Mouse (Mus musculus): ENCODE data around the gene Smyd3. TPM values are rescaled to one million over a fixed set of nuclear protein-coding genes. Genes with fewer than 3 reads are reported as not detected.

The Smyd3 gene
- polyA plus RNA-seq, 1 experiment from 2014 or later: 12.7 TPM

DNA sequence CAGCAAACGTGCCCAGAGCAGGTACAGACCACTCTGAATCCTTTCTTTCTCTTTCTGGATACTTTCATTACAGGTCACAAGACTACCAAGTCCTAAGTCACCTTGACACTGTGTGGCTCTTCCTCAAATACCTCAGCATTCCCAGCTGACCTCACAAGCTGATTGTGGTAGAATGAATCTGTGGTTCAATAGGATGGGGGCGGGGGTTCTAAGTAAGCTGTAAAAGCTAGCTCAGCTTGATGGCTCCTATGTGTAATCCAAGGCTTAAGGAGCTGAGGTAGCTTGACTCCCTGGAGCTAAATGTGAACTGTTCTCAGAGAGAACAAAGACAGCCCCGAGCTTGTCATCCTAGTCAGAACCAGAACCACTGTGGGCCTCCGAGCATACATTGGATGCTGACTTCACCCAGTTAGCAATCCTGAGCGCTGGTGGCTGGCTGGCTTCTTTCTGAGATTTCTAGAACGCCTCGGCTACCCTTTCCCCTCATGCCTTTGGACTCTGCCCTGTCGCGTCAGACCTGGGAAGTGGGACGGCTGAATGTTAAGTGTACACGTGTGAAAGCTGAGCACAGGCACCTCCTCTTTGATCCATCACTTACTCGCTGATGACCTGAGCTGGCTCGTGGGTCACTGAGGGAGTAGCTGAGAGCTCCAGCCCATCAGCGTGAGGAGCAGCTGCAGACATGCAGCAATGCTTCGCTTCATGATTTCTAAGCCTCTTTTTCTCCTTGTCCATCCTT lies 131.4 kb downstream of the Smyd3 start:
- no peaks in the 10 kb centered on the region for H3K27me3 ChIP-seq
- TF ChIP-seq CTCF (IDR thresholded peaks at IDR 0.05): no peak
- DNase-seq (ENCODE audit: low read depth, low spot score): no peak
- ATAC-seq: no peak
- in situ Hi-C loops (cut with MboI; ENCODE audit: low pct_unique_long_range_greater_than_20kb): no loop called here
- ChIA-PET CTCF (interaction anchor here (0.8 to 1.2 kb wide), 2 partner anchors 14 to 54 kb away, joined by 3 read pairs; no protein-coding TSS in a partner anchor), POLR2A (no interaction called here)

- H3K27me3 ChIP-seq: no peaks in the 10 kb centered on the region
- ATAC-seq: no peak
- DNase-seq (ENCODE audit: low read depth, low spot score): no peak
- ChIA-PET POLR2A (no interaction called here), CTCF (interaction anchor here (0.8 to 1.2 kb wide), 2 partner anchors 15 to 53 kb away, joined by 3 read pairs; no protein-coding TSS in a partner anchor)
- no peak for TF ChIP-seq CTCF (IDR thresholded peaks at IDR 0.05)
- in situ Hi-C loops (cut with MboI; ENCODE audit: low pct_unique_long_range_greater_than_20kb): no loop called here
Measured at GRCm38 (mm10) chr1:179385691-179386090, 132.2 kb downstream of the Smyd3 start.

GRCm38 (mm10) chr1:179384296-179384695 lies 133.5 kb downstream of the Smyd3 start:
- no peaks in the 10 kb centered on the region for H3K27me3 ChIP-seq
- ATAC-seq (no peak), DNase-seq (ENCODE audit: low read depth, low spot score) (no peak)
- in situ Hi-C loops (cut with MboI; ENCODE audit: low pct_unique_long_range_greater_than_20kb): no loop called here
- ChIA-PET CTCF (interaction anchor here (0.6 kb wide), 1 partner anchor 45 kb away, joined by 3 read pairs; no protein-coding TSS in a partner anchor), POLR2A (no interaction called here)
- TF ChIP-seq CTCF (IDR thresholded peaks at IDR 0.05): no peak

DNA sequence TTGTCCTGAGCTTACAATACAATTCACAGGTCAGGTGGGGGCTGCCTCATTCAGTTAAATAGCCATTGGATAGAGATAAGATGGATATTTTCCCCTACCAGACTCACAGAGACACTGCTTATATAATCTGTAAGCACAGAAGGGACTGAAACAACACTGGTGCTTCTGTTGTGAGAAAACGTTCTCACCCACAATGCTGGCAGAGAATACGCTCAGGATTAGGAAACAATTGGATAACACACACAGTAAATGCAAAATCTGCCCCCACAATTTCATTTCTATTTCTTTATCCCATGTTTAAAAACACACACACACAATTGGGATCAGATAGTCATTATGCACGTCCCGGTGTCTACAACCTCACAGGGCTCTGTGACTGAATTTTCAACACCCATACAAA lies 139.7 kb downstream of the Smyd3 start:
- CTCF ChIA-PET: interaction anchor here (1.5 kb wide), 1 partner anchor 18 kb away, joined by 4 read pairs; no protein-coding TSS in a partner anchor
- ATAC-seq (no peak), DNase-seq (ENCODE audit: low read depth, low spot score) (no peak)
- POLR2A ChIA-PET: interaction anchor here (0.8 kb wide), 1 partner anchor 20 kb away, joined by 5 read pairs; no protein-coding TSS in a partner anchor
- in situ Hi-C loops (cut with MboI; ENCODE audit: low pct_unique_long_range_greater_than_20kb): no loop called here
- H3K27me3 ChIP-seq: no peaks in the 10 kb centered on the region
- no peak for TF ChIP-seq CTCF (IDR thresholded peaks at IDR 0.05)

- in situ Hi-C loops (cut with MboI; ENCODE audit: low pct_unique_long_range_greater_than_20kb): no loop called here
- TF ChIP-seq CTCF (IDR thresholded peaks at IDR 0.05): no peak
- ATAC-seq (no peak), DNase-seq (ENCODE audit: low read depth, low spot score) (no peak)
- H3K27me3 ChIP-seq: no peaks in the 10 kb centered on the region
- ChIA-PET POLR2A (no interaction called here), CTCF (no interaction called here)
Measured at GRCm38 (mm10) chr1:179374987-179375386, 142.9 kb downstream of the Smyd3 start.

GRCm38 (mm10) chr1:179373911-179374310 lies 143.9 kb downstream of the Smyd3 start:
- ATAC-seq (no peak), DNase-seq (ENCODE audit: low read depth, low spot score) (no peak)
- H3K27me3 ChIP-seq: no peaks in the 10 kb centered on the region
- POLR2A ChIA-PET: no interaction called here
- TF ChIP-seq CTCF (IDR thresholded peaks at IDR 0.05): no peak
- CTCF ChIA-PET: no interaction called here
- in situ Hi-C loops (cut with MboI; ENCODE audit: low pct_unique_long_range_greater_than_20kb): no loop called here

DNA sequence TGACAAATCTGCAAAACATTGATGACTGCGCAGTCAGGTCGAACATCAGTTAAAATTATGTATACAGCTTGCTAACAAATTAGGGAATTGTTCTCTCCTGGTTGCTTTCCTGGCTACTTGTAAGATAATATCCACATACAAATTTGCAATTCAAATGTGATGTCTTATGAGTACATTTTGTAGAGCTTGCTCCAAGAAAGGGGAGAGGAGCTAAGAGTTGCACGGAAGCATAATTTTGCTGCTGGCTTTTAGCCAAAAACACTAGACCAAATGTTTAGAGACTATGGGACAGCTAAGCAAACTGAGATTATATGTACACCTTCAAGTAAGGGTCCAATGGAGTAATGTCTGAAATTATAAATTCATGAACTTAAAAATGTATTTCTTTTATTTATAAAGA lies 146.7 kb downstream of the Smyd3 start:
- ChIA-PET POLR2A (no interaction called here), CTCF (interaction anchor here (1.1 kb wide), 1 partner anchor 27 kb away, joined by 3 read pairs; no protein-coding TSS in a partner anchor)
- in situ Hi-C loops (cut with MboI; ENCODE audit: low pct_unique_long_range_greater_than_20kb): no loop called here
- no peak for TF ChIP-seq CTCF (IDR thresholded peaks at IDR 0.05)
- H3K27me3 ChIP-seq: no peaks in the 10 kb centered on the region
- no peak for DNase-seq (ENCODE audit: low read depth, low spot score)
- ATAC-seq: no peak

- no peaks in the 10 kb centered on the region for H3K27me3 ChIP-seq
- ChIA-PET CTCF (no interaction called here), POLR2A (no interaction called here)
- ATAC-seq: no peak
- in situ Hi-C loops (cut with MboI; ENCODE audit: low pct_unique_long_range_greater_than_20kb): no loop called here
- no peak for DNase-seq (ENCODE audit: low read depth, low spot score)
- no peak for TF ChIP-seq CTCF (IDR thresholded peaks at IDR 0.05)
Measured at GRCm38 (mm10) chr1:179368426-179369010, 149.3 kb downstream of the Smyd3 start.

DNA sequence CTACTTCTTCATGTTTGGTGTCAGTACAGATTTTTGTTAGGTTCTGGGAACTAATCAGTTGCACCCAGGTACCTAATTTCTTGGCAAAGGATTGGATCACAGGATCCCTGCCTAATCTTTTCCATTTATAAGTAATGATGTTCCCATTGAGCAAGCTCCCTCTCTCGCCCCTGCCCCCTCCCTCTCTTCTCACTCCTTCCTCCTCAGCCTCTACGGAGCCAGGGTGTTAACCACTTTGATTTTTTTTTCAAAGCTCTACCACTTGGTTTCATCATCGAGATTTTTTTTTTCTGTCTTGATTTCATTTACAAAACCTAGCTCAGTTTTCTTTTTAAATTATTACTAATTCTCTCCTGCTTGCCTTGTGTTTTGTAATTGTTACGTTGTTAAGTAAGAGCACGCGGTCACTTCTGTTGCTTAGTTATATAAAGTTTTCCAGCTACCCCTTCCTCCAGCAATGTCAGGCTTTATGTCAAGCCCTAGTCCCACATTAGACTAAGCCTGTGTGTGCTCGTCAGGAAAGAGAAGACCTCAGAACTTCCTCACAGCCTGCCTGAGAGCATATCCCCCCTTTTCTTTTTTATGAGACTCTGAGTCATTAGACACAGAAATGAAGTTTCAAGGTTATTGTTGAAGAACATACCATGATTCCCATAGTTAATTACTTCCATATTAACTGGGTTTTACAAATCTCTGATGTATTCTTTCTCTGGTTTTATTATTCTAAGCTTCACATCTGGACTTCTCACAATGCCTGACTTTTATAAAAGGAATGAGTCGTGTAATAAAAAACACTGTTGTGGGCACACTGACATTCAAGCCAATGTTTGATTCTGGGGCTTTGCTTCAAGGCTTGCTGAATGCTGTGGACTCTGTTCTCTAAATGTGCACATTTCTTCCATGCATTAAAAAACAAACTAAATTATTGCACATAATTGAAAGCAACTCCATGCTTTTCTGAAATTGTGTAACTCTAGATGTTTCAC lies 156.1 kb downstream of the Smyd3 start:
- CTCF ChIA-PET: interaction anchor here (1.1 to 1.4 kb wide), 2 partner anchors 9 to 17 kb away, joined by 3 read pairs; no protein-coding TSS in a partner anchor
- POLR2A ChIA-PET: interaction anchor here (1.0 kb wide), 1 partner anchor 17 kb away, joined by 4 read pairs; no protein-coding TSS in a partner anchor
- no peak for TF ChIP-seq CTCF (IDR thresholded peaks at IDR 0.05)
- no peaks in the 10 kb centered on the region for H3K27me3 ChIP-seq
- no peak for DNase-seq (ENCODE audit: low read depth, low spot score)
- in situ Hi-C loops (cut with MboI; ENCODE audit: low pct_unique_long_range_greater_than_20kb): no loop called here
- ATAC-seq: no peak

- no peak for DNase-seq (ENCODE audit: low read depth, low spot score)
- no peak for TF ChIP-seq CTCF (IDR thresholded peaks at IDR 0.05)
- no peaks in the 10 kb centered on the region for H3K27me3 ChIP-seq
- in situ Hi-C loops (cut with MboI; ENCODE audit: low pct_unique_long_range_greater_than_20kb): no loop called here
- ChIA-PET POLR2A (no interaction called here), CTCF (no interaction called here)
- ATAC-seq: no peak
Measured at GRCm38 (mm10) chr1:179357111-179357510, 160.7 kb downstream of the Smyd3 start.
